Mouse (Mus musculus): Measurements from ENCODE around the gene Krt42.

DNA sequence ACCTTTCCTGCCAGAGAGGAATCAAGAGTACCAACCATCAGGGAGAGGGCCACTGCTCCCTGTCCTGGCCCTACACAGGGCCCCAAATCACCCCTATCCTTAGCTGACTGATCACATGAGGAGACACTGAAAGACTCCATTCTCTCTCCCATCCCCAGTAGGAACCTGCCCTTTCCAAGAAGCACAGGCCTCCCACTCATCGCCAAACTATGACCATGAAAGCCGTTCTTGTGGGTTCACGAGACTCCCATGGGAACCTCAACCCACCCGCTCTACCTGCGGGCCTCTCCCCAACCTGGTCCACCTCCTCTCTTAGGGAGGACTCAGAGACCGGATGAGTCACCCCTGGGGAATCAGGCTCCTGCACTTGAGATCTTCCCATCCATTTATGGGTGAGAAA lies 14.2 kb downstream of the Krt42 start:
- TF ChIP-seq MAX (IDR thresholded peaks at IDR 0.05; ENCODE audit: low read depth) (no peak), POLR2AphosphoS2 (IDR thresholded peaks at IDR 0.05; ENCODE audit: insufficient read length, low read depth) (no peak)

Measured in myocyte (in vitro differentiated cells).